Mouse (Mus musculus) adrenal gland, adult 18-20 months (tissue): Measurements from ENCODE around the gene Dkk2. TPM values are rescaled to one million over a fixed set of nuclear protein-coding genes. Genes with fewer than 3 reads are reported as not detected.
A peak's percentile ranks its signal among the peaks of the same experiment; 100 is the strongest.
"Not testable (repeated sequence)": the region's sequence is repeated elsewhere in the genome, so short reads cannot be mapped to it uniquely, and the experiment has no call there.

ENCODE experiments used
- DNase-seq, 2 experiments: peaks; one replicate each; pipeline ENCODE4 v3.0.0; 2021 to 2022; ENCODE audit warnings: low spot score in 2 of 2
- long read RNA-seq, 2 experiments: library from polyadenylated mRNA; stranded (forward); transcript quantifications; one replicate each; pipeline ENCODE4 v2.0.0; 2021
- total RNA-seq, 2 experiments: library from RNA; stranded (reverse); gene quantifications; 1 replicate in 1 of 2; 2 replicates in 1 of 2; pipeline ENCODE4 v1.2.3; 2021

Gene Dkk2
- 1 to 10 TPM; 3.6 to 3.9 TPM for total RNA-seq
- long read RNA-seq, experiment 1, transcript Dkk2-201 (4 exons, 3,705 nt): major isoform, 5 of 6 reads
- long read RNA-seq, experiment 1, partial matches to known transcripts: 0 of 6 reads
- long read RNA-seq, experiment 1, other reads (novel, unspliced or antisense): 1 of 6 reads
- long read RNA-seq, experiment 2, transcript Dkk2-201 (4 exons, 3,705 nt): major isoform, 17 of 20 reads
- long read RNA-seq, experiment 2, partial matches to known transcripts: 1 of 20 reads
- long read RNA-seq, experiment 2, other reads (novel, unspliced or antisense): 2 of 20 reads

DNA sequence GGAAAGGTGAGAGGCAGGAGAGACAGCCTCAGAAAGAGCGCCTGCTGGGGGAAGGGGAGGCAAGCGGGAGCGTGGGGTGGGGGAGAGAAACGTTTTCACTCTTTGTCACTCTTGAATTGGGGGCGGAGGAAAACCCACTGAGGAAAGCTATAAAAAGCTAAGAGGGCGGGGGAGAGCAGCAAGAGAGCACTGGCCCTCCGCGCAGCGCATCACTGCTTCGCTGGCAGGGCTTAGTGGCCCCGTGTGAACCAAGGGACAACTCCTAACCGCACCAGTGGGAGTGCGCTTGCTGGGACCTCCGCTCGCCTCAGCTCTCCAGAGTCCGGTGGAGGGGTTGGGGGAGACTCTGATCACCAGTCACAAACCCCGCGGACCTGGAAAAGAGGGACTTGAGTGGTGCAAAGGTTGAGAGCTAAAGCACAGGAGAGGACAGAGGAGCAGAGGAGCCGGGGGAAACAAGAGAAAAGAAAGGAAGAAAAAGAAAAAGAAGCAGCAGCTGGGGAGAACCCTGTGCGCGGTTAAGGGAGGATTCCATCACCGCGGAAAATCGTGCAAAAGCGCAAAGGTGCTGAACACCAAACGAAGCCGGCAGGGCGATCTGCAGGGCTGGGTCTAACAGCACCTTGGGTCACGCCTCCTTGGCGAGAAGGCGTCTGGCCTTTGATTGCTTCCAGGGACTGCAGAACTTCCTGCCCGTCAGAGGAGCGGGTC lies at the start of gene Dkk2:
Dkk2 (plus strand) TSS at position 181 of the 711 bp plus-strand sequence.
- DNase-seq: no peak

DNA sequence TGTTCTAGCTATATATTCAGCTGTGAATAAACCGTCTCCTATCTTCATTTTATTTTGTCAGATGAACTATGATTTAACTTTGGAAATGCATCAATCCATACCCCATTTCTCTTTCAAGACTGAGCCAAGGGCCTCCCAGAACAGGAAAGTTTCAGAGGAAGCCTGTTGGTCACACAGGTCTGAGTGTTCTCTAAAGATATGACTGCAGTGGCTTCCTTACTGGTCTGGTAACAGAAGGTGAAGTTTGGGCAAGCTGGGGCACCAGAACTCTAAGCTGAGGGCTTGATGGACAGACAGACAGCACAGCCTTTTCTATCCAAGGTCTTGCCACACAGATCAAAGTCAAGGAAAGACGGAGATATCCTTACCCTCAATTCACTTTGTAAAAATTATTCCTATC lies 48.4 kb upstream of the Dkk2 start:
- DNase-seq: no peak

DNA sequence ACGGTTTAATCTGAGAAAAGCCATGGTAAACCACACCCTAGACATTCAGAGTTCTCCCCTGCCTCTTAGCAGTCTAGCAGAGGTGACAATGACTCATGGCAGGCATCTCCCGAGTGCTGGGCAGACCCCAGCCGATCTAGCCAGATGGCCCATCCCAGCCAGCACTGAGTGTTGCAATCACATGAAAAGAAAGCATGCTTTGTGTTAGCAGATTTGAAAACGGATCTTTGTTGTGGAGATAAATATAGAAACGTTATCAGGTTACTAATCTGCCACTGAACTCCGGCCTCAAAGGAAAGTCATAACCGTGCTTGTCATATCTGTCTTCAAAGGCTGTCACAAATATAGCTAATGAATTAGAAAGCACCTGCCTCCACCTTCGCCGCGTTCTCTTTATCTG lies 47.4 kb upstream of the Dkk2 start:
- DNase-seq: no peak

DNA sequence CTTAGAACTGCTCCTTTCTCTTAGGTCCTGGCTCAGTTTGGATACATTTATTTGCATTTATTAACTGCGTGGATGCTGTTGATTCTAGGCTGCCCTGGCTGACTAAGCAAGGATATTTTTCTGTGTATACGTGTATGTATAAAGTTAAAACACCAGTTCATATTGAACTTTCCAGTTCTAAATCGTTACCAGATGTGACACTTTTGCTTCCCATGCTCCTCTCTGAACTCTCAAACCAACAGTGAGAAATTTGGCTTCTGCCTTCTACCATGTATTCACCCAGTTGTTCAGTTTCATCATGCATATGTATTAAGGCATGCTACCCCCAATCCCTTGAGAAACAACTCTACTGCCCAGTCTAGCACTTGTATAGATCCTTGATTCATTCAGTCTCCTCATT lies 45.0 kb upstream of the Dkk2 start:
- DNase-seq: no peak

DNA sequence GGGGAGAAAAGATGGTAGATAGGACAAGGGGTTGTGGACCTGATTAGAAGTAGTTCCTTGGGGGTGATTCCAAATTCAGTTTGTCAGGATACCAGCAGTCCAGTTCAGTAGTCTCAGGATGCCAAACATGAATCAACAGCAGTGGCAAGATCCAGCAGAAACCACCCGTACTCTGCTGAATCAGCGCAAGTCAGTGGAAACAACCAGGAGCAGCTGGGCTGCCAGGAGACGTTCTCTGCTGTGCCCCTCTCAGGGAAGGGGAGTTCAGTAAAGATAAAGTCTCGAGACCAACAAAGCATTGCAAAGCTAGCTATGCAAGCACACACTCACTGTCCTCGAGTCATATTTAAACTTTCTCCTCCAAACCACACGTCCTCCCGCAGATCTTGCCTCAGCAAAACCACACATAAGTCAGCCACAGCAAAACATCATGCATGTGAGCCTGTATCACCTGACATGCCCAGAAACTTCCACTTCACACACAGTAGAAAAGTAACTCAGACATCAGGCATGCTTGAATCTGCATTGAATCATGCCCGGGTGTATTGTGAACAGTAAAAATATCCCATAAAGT lies 34.1 kb upstream of the Dkk2 start:
- DNase-seq: no peak

DNA sequence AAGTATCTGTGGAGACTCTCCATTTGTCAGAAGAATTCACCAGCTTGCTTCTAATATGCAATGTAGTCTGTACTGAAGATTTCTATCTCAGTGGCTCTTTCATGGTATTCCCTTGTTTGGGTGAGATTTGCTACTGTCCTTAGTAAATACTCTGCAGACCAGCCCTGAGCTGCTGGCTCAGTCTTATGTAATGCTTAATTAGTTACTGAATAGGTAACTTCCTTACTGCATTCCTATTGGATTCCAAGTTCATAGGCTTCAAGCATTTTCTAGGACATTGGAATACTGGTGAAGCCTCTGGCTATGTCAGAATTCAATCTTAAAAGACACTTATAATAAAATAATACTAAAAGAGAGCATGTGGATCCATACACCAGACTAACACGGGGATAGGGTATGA lies 22.3 kb upstream of the Dkk2 start:
- DNase-seq: not testable (repeated sequence)

DNA sequence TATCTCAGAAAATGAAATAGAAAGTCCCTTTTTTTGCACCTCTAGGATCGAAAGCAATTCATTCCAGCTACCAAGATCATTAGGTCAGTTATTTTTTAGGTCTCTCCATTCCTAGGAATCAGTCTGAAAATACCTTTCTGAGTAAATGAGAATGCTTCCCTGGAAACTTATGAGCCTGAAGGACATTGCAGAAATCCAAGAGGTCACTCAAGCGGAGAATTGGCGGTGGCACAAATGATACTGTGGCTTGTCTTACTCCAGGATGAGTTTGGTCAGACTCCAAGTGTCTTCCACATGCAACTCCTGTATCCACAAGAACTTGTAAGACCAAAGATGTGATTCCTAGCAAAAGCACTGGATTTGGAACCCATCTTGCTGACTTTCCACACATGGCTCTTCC lies 21.7 kb upstream of the Dkk2 start:
- no peak for DNase-seq

DNA sequence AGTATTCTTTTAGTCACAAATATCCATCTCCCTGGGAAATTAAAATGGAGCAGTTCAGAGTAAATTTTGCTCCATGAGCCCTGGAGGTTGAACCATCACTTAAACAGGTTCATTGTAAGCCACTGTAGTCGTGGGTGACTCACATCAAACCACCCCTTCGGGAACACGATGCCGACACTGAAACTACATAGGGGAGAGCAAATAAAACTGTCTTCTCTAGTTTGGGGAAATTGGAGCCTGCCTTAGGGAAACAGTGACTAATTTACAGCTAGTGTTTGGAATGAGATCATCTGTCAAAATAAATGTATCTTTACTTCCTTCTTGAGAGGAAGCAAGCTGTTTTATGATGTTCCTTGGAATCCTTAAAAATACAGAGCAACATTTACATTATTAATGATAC lies 21.1 kb upstream of the Dkk2 start:
- no peak for DNase-seq

DNA sequence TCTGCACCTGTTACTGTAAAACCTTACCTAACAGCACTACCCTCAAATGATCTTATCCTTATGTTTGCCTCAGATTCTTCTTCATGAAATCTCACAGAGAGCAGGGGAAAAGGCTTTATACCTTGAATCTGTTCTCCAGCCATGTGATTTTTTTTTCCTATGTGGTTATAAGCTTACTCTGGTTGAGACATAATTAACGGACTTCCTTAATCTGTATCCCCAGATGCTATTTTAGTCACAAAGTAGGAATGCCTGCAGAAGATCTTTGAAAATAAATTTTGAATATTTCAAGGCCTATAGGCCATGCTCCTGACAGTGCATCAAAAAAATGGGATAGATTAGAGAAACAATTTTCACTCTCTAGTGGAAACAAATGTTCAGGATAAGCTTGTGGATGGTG lies 20.2 kb upstream of the Dkk2 start:
- DNase-seq: no peak

DNA sequence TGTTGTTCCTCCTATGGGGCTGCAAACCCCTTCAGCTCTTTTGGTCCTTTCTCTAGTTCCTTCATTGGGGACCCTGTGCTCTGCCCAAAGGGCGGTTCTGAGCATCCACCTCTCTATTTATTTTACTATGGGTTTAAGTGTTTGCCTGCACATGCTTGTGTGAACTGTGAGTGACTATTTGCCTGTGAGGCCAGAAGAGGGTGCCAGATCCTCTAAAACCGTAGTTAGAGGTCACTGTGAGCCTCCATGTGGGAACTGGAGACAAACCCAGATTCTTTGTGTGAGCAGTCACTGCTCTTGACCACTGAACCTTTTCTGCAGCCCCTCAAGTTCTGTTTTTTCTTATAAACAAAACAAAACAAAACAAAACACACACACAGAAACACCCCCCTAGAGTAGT lies 14.1 kb upstream of the Dkk2 start:
- DNase-seq: no peak

DNA sequence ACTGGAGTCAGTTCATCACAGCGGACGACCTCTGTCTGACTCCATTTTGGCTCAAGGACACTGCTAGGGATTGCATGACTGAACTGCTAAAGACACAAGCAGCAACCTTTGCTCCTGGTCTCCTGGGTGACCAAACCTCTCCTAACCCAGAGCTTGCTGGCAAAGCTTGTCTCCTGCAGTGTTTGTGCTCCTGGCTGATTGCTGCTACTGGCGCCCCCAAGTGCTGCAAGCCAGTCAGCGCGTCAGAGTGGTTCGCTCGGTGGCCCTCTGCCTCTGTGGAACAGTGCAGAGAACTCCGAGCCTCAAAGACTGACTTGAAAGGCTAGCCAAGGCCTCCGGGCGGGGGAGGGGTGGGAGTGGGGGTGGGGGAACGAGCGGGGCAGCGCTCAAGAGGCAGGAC lies 1.1 kb upstream of the Dkk2 start:
- DNase-seq: peak; percentile 14 to 40

DNA sequence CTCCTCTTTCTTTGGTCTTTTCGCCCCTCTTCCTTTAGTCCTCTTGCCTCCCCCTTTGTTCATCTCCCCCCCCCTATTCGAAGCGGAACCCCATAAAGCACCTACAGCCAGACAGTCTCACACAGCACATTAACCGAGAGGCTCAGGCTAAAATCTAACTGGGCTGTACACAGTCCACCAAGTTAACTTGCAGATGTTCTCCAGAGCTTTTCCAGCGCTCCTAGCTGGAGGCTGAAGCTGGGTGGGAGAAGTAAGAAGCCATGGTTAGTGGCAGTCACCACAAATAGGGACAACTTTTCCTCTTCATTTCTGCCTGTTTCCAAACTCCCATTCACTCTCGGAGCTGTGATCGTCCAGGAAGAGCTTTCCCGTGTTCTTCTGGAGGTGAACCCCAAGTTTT lies 412 bp upstream of the Dkk2 start:
- DNase-seq: no peak

DNA sequence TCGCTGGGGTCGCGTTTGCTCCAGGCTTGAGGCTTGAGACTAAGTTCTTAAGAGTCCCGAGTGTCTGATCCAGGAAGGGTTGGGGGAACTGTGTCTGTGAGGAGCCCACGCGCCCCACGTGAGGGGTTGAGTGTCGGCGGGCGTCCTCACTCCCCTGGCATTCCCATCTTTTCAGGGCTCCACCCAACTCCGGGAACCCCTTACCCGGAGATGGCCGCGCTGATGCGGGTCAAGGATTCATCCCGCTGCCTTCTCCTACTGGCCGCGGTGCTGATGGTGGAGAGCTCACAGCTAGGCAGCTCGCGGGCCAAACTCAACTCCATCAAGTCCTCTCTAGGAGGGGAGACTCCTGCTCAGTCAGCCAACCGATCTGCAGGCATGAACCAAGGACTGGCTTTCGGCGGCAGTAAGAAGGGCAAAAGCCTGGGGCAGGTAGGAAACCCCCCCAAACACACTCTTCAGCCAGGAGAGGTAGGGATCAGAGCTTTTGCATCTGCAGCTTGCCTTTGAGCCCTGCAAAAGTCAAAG lies 795 bp downstream of the Dkk2 start:
- no peak for DNase-seq

DNA sequence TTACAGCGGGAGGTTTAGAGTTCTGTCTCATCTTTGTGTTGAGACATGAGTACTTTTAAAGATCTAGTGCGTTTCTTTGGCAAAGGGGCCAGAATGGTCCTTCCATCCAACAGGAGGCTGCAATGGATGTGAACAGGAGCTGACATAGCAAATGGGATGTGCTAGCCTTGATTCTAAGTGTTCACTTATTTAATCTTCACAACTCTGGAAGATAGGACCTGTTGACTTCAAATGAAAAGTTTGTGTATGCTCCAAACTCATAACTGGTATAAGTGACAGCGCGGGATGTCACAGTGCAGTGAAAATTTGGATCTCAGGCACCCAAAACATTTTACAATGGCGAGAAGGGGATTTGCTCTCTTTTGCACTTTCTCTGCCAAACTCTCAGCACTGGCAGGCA lies 1.4 kb downstream of the Dkk2 start:
- DNase-seq: no peak

DNA sequence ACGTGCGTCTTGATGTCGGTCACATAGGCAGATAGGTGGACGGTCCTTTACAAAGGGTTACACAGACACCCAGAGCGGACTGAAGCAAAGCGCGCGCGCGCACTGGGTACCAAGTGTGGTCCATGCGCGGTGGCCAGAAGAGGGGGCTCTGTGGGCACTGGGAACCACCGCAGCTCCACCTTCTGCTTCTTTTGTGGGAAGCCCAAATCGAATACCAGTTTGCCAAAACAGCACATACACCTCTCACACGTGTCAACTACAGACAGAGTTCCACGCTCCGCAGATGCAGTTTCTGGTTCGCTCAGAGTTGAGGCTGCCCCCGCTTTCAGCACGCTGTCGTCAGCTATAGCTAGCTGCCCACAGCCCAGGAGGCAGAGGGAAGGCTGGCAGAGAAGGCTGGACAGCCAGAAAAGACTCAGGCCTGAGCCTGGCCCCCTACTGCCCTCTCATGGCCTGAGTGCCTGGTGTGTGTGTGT lies 2.0 kb downstream of the Dkk2 start:
- DNase-seq: no peak

DNA sequence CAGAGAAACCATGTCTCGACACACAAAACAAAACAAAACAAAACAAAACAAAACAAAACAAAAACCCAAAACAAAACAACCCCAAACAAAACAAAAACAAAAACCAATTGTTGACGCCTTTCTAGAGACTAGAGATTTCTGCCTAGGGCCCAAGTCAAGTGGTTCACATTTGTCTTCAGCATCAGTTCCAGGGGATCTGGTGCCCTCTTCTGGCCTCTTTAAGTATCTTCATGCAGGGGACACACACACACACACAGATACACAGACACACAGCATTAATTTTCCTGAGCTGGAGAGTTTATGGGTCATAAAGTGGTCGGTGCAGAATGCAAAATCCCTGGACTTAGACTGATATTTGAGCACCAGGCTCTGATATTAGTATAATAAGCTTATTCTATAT lies 7.9 kb downstream of the Dkk2 start:
- no peak for DNase-seq

DNA sequence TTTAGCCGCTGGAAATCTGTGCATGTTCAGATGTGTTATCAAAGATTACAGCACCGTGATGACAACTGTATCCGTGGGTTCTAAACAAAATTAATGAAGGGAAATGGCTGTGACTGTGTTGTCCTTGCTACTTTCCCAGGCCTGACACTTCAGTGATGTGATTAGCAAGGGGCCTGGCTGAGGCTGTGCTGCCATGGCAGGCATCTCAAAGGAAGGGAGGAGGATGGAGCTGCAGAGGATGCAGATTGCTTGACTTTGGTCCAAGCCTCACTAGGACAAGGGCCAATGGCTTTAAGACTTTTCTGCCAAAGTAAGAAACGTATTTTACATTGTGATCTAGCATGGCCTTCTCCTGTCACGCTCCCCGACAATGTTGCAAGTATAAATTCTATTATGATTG lies 11.2 kb downstream of the Dkk2 start:
- no peak for DNase-seq

DNA sequence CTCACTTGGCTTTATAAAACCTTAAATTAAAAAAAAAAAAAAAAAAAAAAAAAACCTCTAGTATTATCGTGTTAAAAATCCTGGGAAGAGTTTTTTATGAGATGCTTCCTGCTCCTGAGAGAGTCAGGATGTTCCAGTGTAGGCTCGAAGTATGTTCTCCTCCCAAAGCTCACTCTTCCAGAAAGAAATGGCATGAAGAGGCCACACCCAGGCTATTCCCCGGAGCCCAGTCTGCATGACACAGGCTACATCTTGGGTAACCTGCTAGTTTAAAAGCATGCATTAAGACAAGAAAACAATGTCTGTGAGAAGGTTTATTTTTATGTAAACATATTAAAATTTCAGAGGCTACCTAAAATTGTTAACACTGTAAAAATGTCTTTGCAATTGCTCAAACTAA lies 15.7 kb downstream of the Dkk2 start:
- DNase-seq: no peak

DNA sequence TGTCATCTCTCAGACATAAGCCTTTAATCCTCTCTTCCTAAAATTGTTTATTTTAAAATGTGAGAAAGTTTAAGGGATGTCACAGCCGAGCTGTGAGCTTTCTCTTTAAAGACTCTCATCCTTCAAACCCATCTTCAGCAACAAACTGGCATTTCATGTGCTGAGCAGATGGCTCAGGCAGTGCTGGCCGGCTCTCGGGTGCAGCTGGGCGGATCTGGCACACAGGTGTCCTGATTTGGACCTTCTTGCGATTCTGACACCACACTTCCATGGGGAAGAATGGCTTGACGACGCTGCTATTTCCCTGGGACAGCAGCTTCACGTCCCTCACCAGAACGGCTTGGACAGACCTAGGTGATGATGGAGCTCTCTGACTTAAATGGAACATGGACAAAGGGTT lies 17.9 kb downstream of the Dkk2 start:
- DNase-seq: no peak

DNA sequence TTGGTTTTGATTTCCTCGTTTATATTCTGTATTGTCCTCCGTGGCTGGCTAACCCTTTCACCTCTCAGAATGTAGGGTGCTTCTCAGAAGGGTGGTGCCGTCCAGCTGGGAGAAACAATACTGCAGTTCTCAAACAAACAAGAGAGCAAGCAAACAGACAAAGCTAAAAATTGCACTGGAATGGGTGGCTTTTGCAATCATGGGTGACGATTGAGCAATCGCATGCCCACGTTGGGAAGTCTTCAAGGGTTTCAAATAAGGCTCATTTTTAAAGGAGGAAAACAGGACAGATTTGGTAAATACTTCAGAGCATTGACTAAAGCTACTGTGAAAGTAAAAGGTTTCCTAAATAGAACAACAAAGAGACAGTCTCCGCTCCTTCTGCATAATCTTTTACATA lies 18.4 kb downstream of the Dkk2 start:
- no peak for DNase-seq

DNA sequence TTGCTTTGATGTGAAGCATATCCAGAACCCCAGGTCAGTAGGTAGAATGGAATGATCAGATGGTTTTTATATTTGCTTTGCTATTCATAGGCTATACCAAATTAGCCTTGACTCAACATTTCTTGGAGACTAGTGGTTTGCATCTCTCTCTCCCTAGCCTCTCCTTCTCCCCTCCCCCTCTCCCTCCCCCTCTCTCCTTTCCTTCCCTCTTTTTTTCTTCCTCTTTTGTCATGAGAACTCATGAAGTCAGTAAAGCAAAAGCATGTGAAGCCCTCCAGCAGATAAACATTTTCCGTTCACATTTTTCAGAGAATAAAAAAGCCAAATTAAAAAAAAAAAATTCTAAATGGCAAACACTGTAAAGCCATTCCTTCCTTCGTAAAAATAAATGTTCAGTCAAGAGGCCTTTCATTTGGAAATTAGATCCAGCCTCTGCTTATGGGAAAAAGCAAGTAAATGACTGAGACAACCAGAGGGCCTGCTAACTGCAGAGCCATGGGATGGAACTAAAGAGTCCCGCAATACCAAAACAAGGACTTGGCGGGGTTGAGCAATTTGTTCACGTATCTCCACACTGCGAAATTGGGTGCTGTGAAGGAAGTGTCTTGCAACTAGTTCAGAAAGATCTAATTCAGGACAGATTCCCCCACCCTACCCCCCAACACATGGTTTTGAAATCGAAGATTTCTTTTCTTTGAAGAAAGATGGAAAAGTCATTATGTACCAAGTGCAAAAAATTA lies 30.9 kb downstream of the Dkk2 start:
- no peak for DNase-seq

DNA sequence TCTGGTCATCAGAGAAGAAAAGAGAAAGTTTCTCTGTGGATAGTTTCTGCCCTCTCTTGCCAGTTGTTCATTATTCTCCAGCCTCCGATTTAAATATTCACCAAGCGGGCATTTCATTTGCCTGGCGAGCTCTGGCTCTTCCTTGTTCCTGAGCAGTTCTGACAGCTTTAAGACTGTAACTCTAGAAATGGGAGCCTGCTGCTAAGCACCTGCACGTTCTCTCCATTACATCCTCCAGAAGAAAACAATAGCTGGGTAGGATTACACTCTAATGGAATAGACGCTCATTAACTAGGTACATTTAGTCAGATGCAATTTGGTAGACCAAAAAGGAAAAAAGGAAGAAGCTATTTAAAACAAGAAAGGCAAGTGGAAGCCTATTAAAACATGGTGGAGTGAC lies 36.3 kb downstream of the Dkk2 start:
- DNase-seq: no peak
